Mouse (Mus musculus) right cerebral cortex, postnatal 10 days (tissue): ENCODE measurements around the gene Cfap299.

ENCODE experiments used
- DNase-seq, 2 experiments: peaks; one replicate each; pipeline ENCODE4 v3.0.0; 2021; ENCODE audit warnings: low spot score in 2 of 2

Cfap299 gene

GRCm38 (mm10) chr5:98815269-98815668, 486.2 kb downstream of the Cfap299 start:
- DNase-seq, result no peak

- no peak for DNase-seq
These were observed 504.7 kb downstream of the Cfap299 start for GRCm38 (mm10) chr5:98833760-98834159.

GRCm38 (mm10) chr5:98834300-98834699, 505.2 kb downstream of the Cfap299 start:
- no peak for DNase-seq

- no peak for DNase-seq
These were observed 513.7 kb downstream of the Cfap299 start for GRCm38 (mm10) chr5:98842600-98843310.

- DNase-seq, result no peak
These were observed 515.6 kb downstream of the Cfap299 start for GRCm38 (mm10) chr5:98844664-98845063.
